Mouse (Mus musculus) CH12.LX (cell line): ENCODE results near the gene Fam186b. TPM values are rescaled to one million over a fixed set of nuclear protein-coding genes. Genes with fewer than 3 reads are reported as not detected.

ENCODE experiments used
- DNase-seq: peaks from one replicate; pipeline ENCODE4 v3.0.0-alpha.2; 2013; ENCODE audit errors: extremely low read depth
- H3K27ac ChIP-seq: 2 replicates; pipeline ENCODE4 v1.5.1; 2012; ENCODE audit warnings: low read depth, mild to moderate bottlenecking, control low read depth, moderate library complexity; ENCODE audit not compliant: insufficient read depth
- H3K27me3 ChIP-seq: replicated peaks from 2 replicates; pipeline ENCODE3; 2012; ENCODE audit warnings: inconsistent platforms
- H3K36me3 ChIP-seq, 2 experiments: replicated peaks in 1 of 2; 2 replicates each; pipeline versions ENCODE3 to v1.6.1; 2012; ENCODE audit warnings: inconsistent platforms in 1 of 2, low read length in 1 of 2, mild to moderate bottlenecking in 1 of 2, mixed read lengths in 1 of 2, moderate library complexity in 1 of 2; ENCODE audit not compliant: control insufficient read depth in 1 of 2, insufficient read depth in 1 of 2
- H3K4me1 ChIP-seq, 2 experiments: 2 replicates each; pipeline ENCODE4 v1.6.1; 2012; ENCODE audit warnings: inconsistent platforms in 1 of 2, moderate library complexity in 1 of 2; ENCODE audit not compliant: insufficient read depth in 2 of 2, control insufficient read depth in 1 of 2
- H3K4me2 ChIP-seq: 2 replicates; pipeline ENCODE4 v1.6.1; 2012; ENCODE audit warnings: low read depth, mild to moderate bottlenecking, control low read depth; ENCODE audit not compliant: poor library complexity, insufficient read depth, severe bottlenecking
- H3K4me3 ChIP-seq, 3 experiments: fragments of 150-350 bp in 1 of 3; sonication (generic) in 1 of 3; replicated peaks in 1 of 3; 2 replicates each; pipeline versions ENCODE3 to v1.5.1; 2011 to 2012; ENCODE audit warnings: low read depth in 2 of 3, low read length in 2 of 3, mild to moderate bottlenecking in 2 of 3, moderate library complexity in 2 of 3, control low read depth in 1 of 3, improper control_type of control experiment in 1 of 3, inconsistent platforms in 1 of 3, mixed read lengths in 1 of 3; ENCODE audit not compliant: poor library complexity in 1 of 3
- H3K79me2 ChIP-seq: replicated peaks from 2 replicates; pipeline ENCODE4 v1.6.1; 2012; ENCODE audit warnings: mild to moderate bottlenecking, moderate library complexity; ENCODE audit not compliant: control insufficient read depth, poor library complexity, insufficient read depth, severe bottlenecking; ENCODE audit errors: extremely low read depth
- H3K9ac ChIP-seq: 2 replicates; pipeline ENCODE4 v1.6.1; 2012; ENCODE audit warnings: low read depth, mild to moderate bottlenecking, control low read depth, moderate library complexity; ENCODE audit not compliant: insufficient read depth
- H3K9me3 ChIP-seq: replicated peaks from 2 replicates; pipeline ENCODE3; 2012; ENCODE audit warnings: low read length, inconsistent platforms, mixed read lengths
- BHLHE40 ChIP-seq: IDR thresholded peaks from 2 replicates; pipeline ENCODE4 v1.6.1; 2011; ENCODE audit warnings: mild to moderate bottlenecking, low read depth, low read length, improper control_type of control experiment
- CHD2 ChIP-seq: IDR thresholded peaks from 2 replicates; pipeline ENCODE4 v1.6.1; 2011; ENCODE audit warnings: low read length, improper control_type of control experiment
- CTCF ChIP-seq, 2 experiments: IDR thresholded peaks in 1 of 2; conservative IDR thresholded peaks in 1 of 2; 2 replicates each; pipeline ENCODE4 v1.5.1; 2011 to 2012; ENCODE audit warnings: low read depth in 2 of 2, low read length in 2 of 2, improper control_type of control experiment in 1 of 2, inconsistent platforms in 1 of 2, mild to moderate bottlenecking in 1 of 2, moderate library complexity in 1 of 2
- HCFC1 ChIP-seq: IDR thresholded peaks from 2 replicates; pipeline ENCODE4 v1.6.1; 2012; ENCODE audit warnings: low read depth, mild to moderate bottlenecking, inconsistent platforms, low read length, improper control_type of control experiment
- JUN ChIP-seq: IDR thresholded peaks from 2 replicates; pipeline ENCODE4 v1.6.1; 2011; ENCODE audit warnings: low read depth, mild to moderate bottlenecking, low read length, improper control_type of control experiment, moderate library complexity; ENCODE audit not compliant: insufficient read depth
- KAT2A ChIP-seq: IDR thresholded peaks from 2 replicates; pipeline ENCODE4 v1.6.1; 2012; ENCODE audit warnings: low read length, improper control_type of control experiment, inconsistent platforms; ENCODE audit not compliant: insufficient replicate concordance
- MAX ChIP-seq: IDR thresholded peaks from 2 replicates; pipeline ENCODE4 v1.6.1; 2011; ENCODE audit warnings: low read length, improper control_type of control experiment
- MEF2A ChIP-seq: IDR thresholded peaks from 2 replicates; pipeline ENCODE4 v1.6.1; 2014; ENCODE audit warnings: low read depth, mild to moderate bottlenecking, inconsistent platforms, low read length, improper control_type of control experiment, borderline replicate concordance
- MYC ChIP-seq: IDR thresholded peaks from 2 replicates; pipeline ENCODE4 v1.6.1; 2011; ENCODE audit warnings: low read depth, mild to moderate bottlenecking, improper control_type of control experiment, low read length
- NRF1 ChIP-seq: IDR thresholded peaks from 2 replicates; pipeline ENCODE4 v1.6.1; 2014; ENCODE audit warnings: low read depth, mild to moderate bottlenecking, inconsistent platforms, low read length, improper control_type of control experiment, moderate library complexity
- POLR2A ChIP-seq: IDR thresholded peaks from 2 replicates; pipeline ENCODE4 v1.6.1; 2011; ENCODE audit warnings: low read depth, mild to moderate bottlenecking, improper control_type of control experiment, low read length
- POLR2AphosphoS2 ChIP-seq: IDR thresholded peaks from 2 replicates; pipeline ENCODE4 v1.6.1; 2011; ENCODE audit warnings: low read depth, low read length, improper control_type of control experiment
- SMC3 ChIP-seq: IDR thresholded peaks from 2 replicates; pipeline ENCODE4 v1.6.1; 2011; ENCODE audit warnings: low read depth, low read length, improper control_type of control experiment
- TBP ChIP-seq: conservative IDR thresholded peaks from 2 replicates; pipeline ENCODE4 v1.6.1; 2011; ENCODE audit warnings: low read depth, low read length, improper control_type of control experiment
- TCF12 ChIP-seq: IDR thresholded peaks from 2 replicates; pipeline ENCODE4 v1.6.1; 2014; ENCODE audit warnings: low read depth, mild to moderate bottlenecking, inconsistent platforms, low read length, improper control_type of control experiment
- ZKSCAN1 ChIP-seq: IDR thresholded peaks from 2 replicates; pipeline ENCODE4 v1.6.1; 2012; ENCODE audit warnings: low read depth, inconsistent platforms, low read length, improper control_type of control experiment, borderline replicate concordance
- ZNF384 ChIP-seq: IDR thresholded peaks from 2 replicates; pipeline ENCODE4 v1.6.1; 2012; ENCODE audit warnings: low read depth, low read length, improper control_type of control experiment, inconsistent platforms
- dilution Hi-C: fragments of 300-500 bp; cut with MboI; formaldehyde crosslinking; loops from 2 replicates; pipeline ENCODE4 v1.14.3; 2020; ENCODE audit warnings: low sequenced_read_pairs; ENCODE audit not compliant: extremely low pct_unique_long_range_greater_than_20kb, extremely low pct_ligation_motif_present
- in situ Hi-C: fragments of 300-500 bp; cut with MboI; formaldehyde crosslinking; loops from 3 replicates; pipeline ENCODE4 v1.14.3; 2019; ENCODE audit warnings: low sequenced_read_pairs, low pct_ligation_motif_present, low pct_unique_long_range_greater_than_20kb, mixed read lengths
- polyA plus RNA-seq: library from polyadenylated mRNA; unstranded; fragments of >175 nt; gene quantifications from 2 replicates; pipeline ENCODE4 v1.2.1, GENCODE M21; 2012; ENCODE audit warnings: low read depth; ENCODE audit not compliant: insufficient read length
- total RNA-seq, 2 experiments: library from RNA; depleted of rRNA; stranded (reverse); fragments of 300-350 nt in 1 of 2; fragments of >200 nt in 1 of 2; gene quantifications; 2 replicates each; pipeline ENCODE4 v1.2.3; 2012 to 2014

The Fam186b gene
- total and polyA plus RNA-seq, 3 experiments: 0.04 to 0.11 TPM; not detected in 1

- no peaks in the 10 kb centered on the region for H3K9me3 ChIP-seq
- no peak overlapping the region for H3K4me2 ChIP-seq
- no peak for TF ChIP-seq MAX
- no peak for TF ChIP-seq MYC
- TF ChIP-seq JUN: no peak
- TF ChIP-seq BHLHE40: no peak
- TF ChIP-seq POLR2AphosphoS2: no peak
- TF ChIP-seq MEF2A: no peak
- no peak for TF ChIP-seq NRF1
- no peak for TF ChIP-seq TBP
- TF ChIP-seq ZNF384: no peak
- TF ChIP-seq POLR2A: no peak
- TF ChIP-seq CHD2: no peak
- TF ChIP-seq KAT2A: no peak
- TF ChIP-seq HCFC1: no peak
- TF ChIP-seq ZKSCAN1: no peak
- TF ChIP-seq CTCF (conservative IDR thresholded peaks at IDR 0.05 in 1 of 2, IDR thresholded peaks at IDR 0.05 in 1 of 2; ENCODE audit: low read depth in 2 of 2, low read length in 2 of 2): no peak
- no peak for TF ChIP-seq SMC3
- TF ChIP-seq TCF12: no peak
- H3K4me1 ChIP-seq: peaks cover 13 to 43% of the 10 kb centered on the region in 2 experiments
- in situ Hi-C loops (no loop called here), dilution Hi-C loops (no loop called here)
- H3K4me3 ChIP-seq: no peak overlapping the region
- no peak overlapping the region for H3K9ac ChIP-seq
- no peaks in the 10 kb centered on the region for H3K27me3 ChIP-seq
- H3K79me2 ChIP-seq: peaks cover 2% of the 10 kb centered on the region; the same call in 1 of the 2 replicates
- no peak for DNase-seq
- peaks cover 0 to 3% of the 10 kb centered on the region in 2 experiments for H3K36me3 ChIP-seq
- no peak overlapping the region for H3K27ac ChIP-seq
Observed at GRCm38 (mm10) chr15:99255241-99255749, 40.4 kb downstream of the Fam186b start.

GRCm38 (mm10) chr15:99254477-99255005 is 41.1 kb downstream of the Fam186b start:
- H3K9ac ChIP-seq: no peak overlapping the region
- H3K4me2 ChIP-seq: no peak overlapping the region
- no peak overlapping the region for H3K27ac ChIP-seq
- in situ Hi-C loops (no loop called here), dilution Hi-C loops (no loop called here)
- H3K4me3 ChIP-seq: no peak overlapping the region
- H3K36me3 ChIP-seq: peaks cover 2 to 11% of the 10 kb centered on the region in 2 experiments
- H3K4me1 ChIP-seq: peaks cover 12 to 43% of the 10 kb centered on the region in 2 experiments
- no peaks in the 10 kb centered on the region for H3K27me3 ChIP-seq
- H3K79me2 ChIP-seq: peaks cover 2% of the 10 kb centered on the region; the same call in 1 of the 2 replicates
- DNase-seq: no peak
- H3K9me3 ChIP-seq: no peaks in the 10 kb centered on the region
- TF ChIP-seq NRF1: no peak
- no peak for TF ChIP-seq TBP
- no peak for TF ChIP-seq POLR2A
